Mouse (Mus musculus) liver, embryonic 16.5 days (tissue): ENCODE results near the gene Glrp1. TPM values are rescaled to one million over a fixed set of nuclear protein-coding genes. Genes with fewer than 3 reads are reported as not detected.
A peak's percentile ranks its signal among the peaks of the same experiment; 100 is the strongest.

Experiments used
- ATAC-seq: fragments of 200-750 bp; cut with Nextera tagmentation; 2 replicates; pipeline ENCODE4 v1.8.0; 2017; ENCODE audit warnings: low read depth, mild to moderate bottlenecking, moderate number of reproducible peaks, moderate library complexity
- H3K27ac ChIP-seq: fragments of 300-500 bp; sonication (generic); 2 replicates; pipeline ENCODE4 v1.5.1; 2014; ENCODE audit warnings: mild to moderate bottlenecking, low read length
- H3K27me3 ChIP-seq: fragments of 300-500 bp; sonication (generic); 2 replicates; pipeline ENCODE4 v1.6.1; 2014; ENCODE audit warnings: low read depth, low read length, mixed read lengths; ENCODE audit not compliant: control insufficient read depth, insufficient read depth
- H3K36me3 ChIP-seq: fragments of 300-500 bp; sonication (generic); 2 replicates; pipeline ENCODE4 v1.6.1; 2014; ENCODE audit warnings: mild to moderate bottlenecking; ENCODE audit not compliant: control insufficient read depth, insufficient read depth
- H3K4me1 ChIP-seq: fragments of 300-500 bp; sonication (generic); 2 replicates; pipeline ENCODE4 v1.6.1; 2014; ENCODE audit warnings: low read depth, low read length, mixed read lengths; ENCODE audit not compliant: control insufficient read depth
- H3K4me2 ChIP-seq: fragments of 300-500 bp; sonication (generic); 2 replicates; pipeline ENCODE4 v1.6.1; 2014; ENCODE audit warnings: low read depth, low read length, mixed read lengths
- H3K4me3 ChIP-seq: fragments of 300-500 bp; sonication (generic); 2 replicates; pipeline ENCODE4 v1.5.1; 2014; ENCODE audit warnings: low read depth, mild to moderate bottlenecking, low read length
- H3K9ac ChIP-seq: fragments of 300-500 bp; sonication (generic); 2 replicates; pipeline ENCODE4 v1.6.1; 2014; ENCODE audit warnings: low read depth, low read length
- H3K9me3 ChIP-seq: fragments of 300-500 bp; sonication (generic); replicated peaks from 2 replicates; pipeline ENCODE4 v1.6.1; 2016; ENCODE audit warnings: low read length; ENCODE audit not compliant: control insufficient read depth
- WGBS: fragments of 180-500 bp; shearing (Covaris S2); extraction: QIAGEN DNeasy Blood & Tissue Kit; methylation state at CpG from one replicate; pipeline ENCODE4 v1.1.7; 2014; ENCODE audit not compliant: insufficient replicate concordance; 5-methylcytosine and 5-hydroxymethylcytosine counted together
- polyA plus RNA-seq: library from polyadenylated mRNA; unstranded; fragments of >200 nt; fragmentation: Nextera tagmentation; extraction: Ambion mirVana; gene quantifications from 2 replicates; pipeline ENCODE4 v1.2.1, GENCODE M21; 2015

Glrp1 gene
- polyA plus RNA-seq, 1 experiment from 2014 or later, result 0.11 TPM

- Histone ChIP-seq H3K27me3 (no peaks in the 10 kb centered on the region), H3K9ac (no peak overlapping the region), H3K4me2 (no peak overlapping the region), H3K36me3 (no peaks in the 10 kb centered on the region), H3K4me1 (peaks cover 5% of the 10 kb centered on the region), H3K9me3 (no peaks in the 10 kb centered on the region), H3K27ac (no peak overlapping the region), H3K4me3 (no peak overlapping the region)
- WGBS, result 66% methylated on average over 5 of the region's 5 CpGs
- ATAC-seq, result no peak
Observed at GRCm38 (mm10) chr1:88506412-88506811, 3.5 kb downstream of the Glrp1 start.

- no peaks in the 10 kb centered on the region for H3K27me3 ChIP-seq
- H3K27ac ChIP-seq, result no peak overlapping the region
- WGBS, result 49% methylated on average over 6 of the region's 6 CpGs
- H3K9me3 ChIP-seq, result no peaks in the 10 kb centered on the region
- ATAC-seq, result no peak
- H3K4me2 ChIP-seq, result no peak overlapping the region
- peaks cover 5% of the 10 kb centered on the region for H3K4me1 ChIP-seq
- H3K9ac ChIP-seq, result no peak overlapping the region
- H3K36me3 ChIP-seq, result no peaks in the 10 kb centered on the region
- H3K4me3 ChIP-seq, result no peak overlapping the region
Observed at GRCm38 (mm10) chr1:88505697-88506096, 4.2 kb downstream of the Glrp1 start.

GRCm38 (mm10) chr1:88504531-88504945 lies 5.3 kb downstream of the Glrp1 start:
- no peak overlapping the region for H3K4me2 ChIP-seq
- H3K4me3 ChIP-seq, result no peak overlapping the region
- H3K27ac ChIP-seq, result no peak overlapping the region
- no peak overlapping the region for H3K9ac ChIP-seq
- ATAC-seq, result no peak
- no peaks in the 10 kb centered on the region for H3K4me1 ChIP-seq
- H3K9me3 ChIP-seq, result no peaks in the 10 kb centered on the region
- H3K36me3 ChIP-seq, result no peaks in the 10 kb centered on the region
- 36% methylated on average over 7 of the region's 7 CpGs for WGBS
- H3K27me3 ChIP-seq, result no peaks in the 10 kb centered on the region

GRCm38 (mm10) chr1:88502822-88503221 lies 7.0 kb downstream of the Glrp1 start:
- H3K4me3 ChIP-seq, result no peak overlapping the region
- no peaks in the 10 kb centered on the region; the same call in 1 of the 2 replicates for H3K4me1 ChIP-seq
- WGBS, result 77% methylated on average over 1 of the region's 1 CpGs

GRCm38 (mm10) chr1:88499230-88499737 lies 10.6 kb downstream of the Glrp1 start:
- Histone ChIP-seq H3K9me3 (no peaks in the 10 kb centered on the region), H3K27me3 (no peaks in the 10 kb centered on the region), H3K27ac (no peak overlapping the region), H3K9ac (no peak overlapping the region), H3K4me1 (peaks cover 17% of the 10 kb centered on the region), H3K4me2 (no peak overlapping the region), H3K4me3 (no peak overlapping the region), H3K36me3 (no peaks in the 10 kb centered on the region)
- 63% methylated on average over 11 of the region's 11 CpGs for whole genome bisulfite sequencing
- ATAC-seq, result no peak

More at GRCm38 (mm10) chr1:88502822-88503221, 7.0 kb downstream of the Glrp1 start:
- no peaks in the 10 kb centered on the region for H3K27me3 ChIP-seq
- H3K9me3 ChIP-seq, result no peaks in the 10 kb centered on the region
- H3K9ac ChIP-seq, result no peak overlapping the region
- no peak overlapping the region for H3K4me2 ChIP-seq
- no peaks in the 10 kb centered on the region for H3K36me3 ChIP-seq
- H3K27ac ChIP-seq, result no peak overlapping the region
- no peak for ATAC-seq

GRCm38 (mm10) chr1:88497407-88497806 lies 12.5 kb downstream of the Glrp1 start:
- 35% methylated on average over 3 of the region's 3 CpGs for WGBS
- Histone ChIP-seq H3K4me1 (peaks cover 33% of the 10 kb centered on the region), H3K9me3 (no peaks in the 10 kb centered on the region), H3K4me3 (no peak overlapping the region), H3K36me3 (no peaks in the 10 kb centered on the region), H3K4me2 (no peak overlapping the region), H3K27ac (no peak overlapping the region), H3K27me3 (no peaks in the 10 kb centered on the region), H3K9ac (no peak overlapping the region)
- ATAC-seq, result no peak

- Histone ChIP-seq H3K27me3 (no peaks in the 10 kb centered on the region), H3K9ac (peak overlapping the region; percentile 53), H3K27ac (peak overlapping the region; percentile 91), H3K4me3 (peak overlapping the region; percentile 29), H3K4me1 (peaks cover 72% of the 10 kb centered on the region), H3K9me3 (no peaks in the 10 kb centered on the region), H3K4me2 (peak overlapping the region; percentile 63), H3K36me3 (no peaks in the 10 kb centered on the region)
- WGBS, result 41% methylated on average over 3 of the region's 3 CpGs
- peak; percentile 67 for ATAC-seq
Observed at GRCm38 (mm10) chr1:88492415-88492814, 17.5 kb downstream of the Glrp1 start.

- WGBS, result 11% methylated on average over 17 of the region's 17 CpGs
- H3K27me3 ChIP-seq, result no peaks in the 10 kb centered on the region
- peaks cover 70% of the 10 kb centered on the region for H3K4me1 ChIP-seq
- H3K9ac ChIP-seq, result peak overlapping the region; percentile 53
- H3K4me2 ChIP-seq, result peak overlapping the region; percentile 63
- H3K4me3 ChIP-seq, result peak overlapping the region; percentile 29
- peak; percentile 95 for ATAC-seq
- no peaks in the 10 kb centered on the region for H3K9me3 ChIP-seq
- peak overlapping the region; percentile 91 for H3K27ac ChIP-seq
- H3K36me3 ChIP-seq, result no peaks in the 10 kb centered on the region
Observed at GRCm38 (mm10) chr1:88491617-88492378, 18.1 kb downstream of the Glrp1 start.

- H3K4me2 ChIP-seq, result no peak overlapping the region
Observed at GRCm38 (mm10) chr1:88490164-88490563, 19.7 kb downstream of the Glrp1 start.

More at GRCm38 (mm10) chr1:88490164-88490563, 19.7 kb downstream of the Glrp1 start:
- no peak overlapping the region for H3K9ac ChIP-seq
- no peak overlapping the region for H3K4me3 ChIP-seq
- ATAC-seq, result no peak
- H3K4me1 ChIP-seq, result peaks cover 62% of the 10 kb centered on the region
- no peaks in the 10 kb centered on the region for H3K27me3 ChIP-seq
- WGBS, result 72% methylated on average over 10 of the region's 10 CpGs
- H3K27ac ChIP-seq, result no peak overlapping the region
- no peaks in the 10 kb centered on the region for H3K36me3 ChIP-seq
- H3K9me3 ChIP-seq, result no peaks in the 10 kb centered on the region
